ENCODE assay signal across 8 mouse cellular contexts in genomic region chr1:55239237-55239636, GRCm38 (mm10). TPM values are rescaled to one million over a fixed set of nuclear protein-coding genes. Genes with fewer than 3 reads are reported as not detected.
A peak's percentile ranks its signal among the peaks of the same experiment; 100 is the strongest.
DNase-seq lines count a peak whose midpoint lies in the region; ATAC-seq and TF ChIP-seq lines count a peak whose summit lies in the region.

No protein-coding gene starts in this region.

- peaks cover 44% of the 10 kb centered on the region for H3K4me1 ChIP-seq in forebrain, embryonic 10.5 days
- H3K4me1 ChIP-seq in intestine, embryonic 14.5 days (replicated peaks; ENCODE audit: control insufficient read depth, insufficient read depth, low read length), result peaks cover 16% of the 10 kb centered on the region
- peaks cover 17% of the 10 kb centered on the region for H3K4me1 ChIP-seq in liver, postnatal 0 days (ENCODE audit: insufficient read depth)

- peaks cover 15% of the 10 kb centered on the region for H3K36me3 ChIP-seq in forebrain, embryonic 10.5 days (replicated peaks)
- no peaks in the 10 kb centered on the region for H3K36me3 ChIP-seq in intestine, embryonic 14.5 days (ENCODE audit: control insufficient read depth, insufficient read depth, low read length)
- 0 out of 2 replicates have a peak, but pooled peaks cover 2% of the 10 kb centered on the region for H3K36me3 ChIP-seq in liver, postnatal 0 days (replicated peaks; ENCODE audit: insufficient read depth, low read length)

- DNase-seq in heart, adult 18-20 months, result peak; percentile 45 to 61
- DNase-seq in heart, postnatal 36 days, result no peak
- DNase-seq in NIH3T3 (ENCODE audit: low read depth), result peak; percentile 88
- peak; percentile 16 for DNase-seq in forebrain, embryonic 10.5 days (ENCODE audit: extremely low spot score, low spot score)
- no peak for DNase-seq in intestine, embryonic 14.5 days (ENCODE audit: low spot score)
- DNase-seq in liver, postnatal 0 days, result peak; percentile 38
- no peak for DNase-seq in gastrocnemius, postnatal 14 days

- no peaks in the 10 kb centered on the region for H3K27me3 ChIP-seq in forebrain, embryonic 10.5 days (ENCODE audit: poor library complexity, severe bottlenecking)
- no peaks in the 10 kb centered on the region for H3K27me3 ChIP-seq in intestine, embryonic 14.5 days (replicated peaks; ENCODE audit: control insufficient read depth, insufficient read depth, low read length)
- H3K27me3 ChIP-seq in liver, postnatal 0 days (ENCODE audit: insufficient read depth, low read length), result no peaks in the 10 kb centered on the region

- no peak for TF ChIP-seq EP300 in liver, postnatal 0 days (IDR thresholded peaks at IDR 0.05; ENCODE audit: low read depth)

- H3K4me2 ChIP-seq in intestine, embryonic 14.5 days (ENCODE audit: low read length), result peak overlapping the region; percentile 96
- H3K4me2 ChIP-seq in liver, postnatal 0 days (ENCODE audit: low read depth, low read length), result peak overlapping the region; percentile 100

- no peak overlapping the region for H3K27ac ChIP-seq in forebrain, embryonic 10.5 days
- no peak overlapping the region for H3K27ac ChIP-seq in intestine, embryonic 14.5 days (ENCODE audit: low read depth)
- no peak overlapping the region for H3K27ac ChIP-seq in liver, postnatal 0 days (ENCODE audit: low read depth)

- H3K9ac ChIP-seq in intestine, embryonic 14.5 days (ENCODE audit: low read length), result no peak overlapping the region
- no peak overlapping the region for H3K9ac ChIP-seq in liver, postnatal 0 days (replicated peaks)

- TF ChIP-seq CTCF in liver, postnatal 0 days (IDR thresholded peaks at IDR 0.05; ENCODE audit: low read depth), result peak; percentile 88

- no peaks in the 10 kb centered on the region for H3K9me3 ChIP-seq in forebrain, embryonic 10.5 days
- H3K9me3 ChIP-seq in intestine, embryonic 14.5 days (ENCODE audit: control insufficient read depth, low read length), result no peaks in the 10 kb centered on the region
- H3K9me3 ChIP-seq in liver, postnatal 0 days (ENCODE audit: low read length), result no peaks in the 10 kb centered on the region

- H3K4me3 ChIP-seq in forebrain, embryonic 10.5 days, result peak overlapping the region; percentile 90
- H3K4me3 ChIP-seq in intestine, embryonic 14.5 days (ENCODE audit: low read depth, low read length), result peak overlapping the region; percentile 93; the same call in 1 of the 2 replicates
- H3K4me3 ChIP-seq in liver, postnatal 0 days (ENCODE audit: low read depth, low read length), result peak overlapping the region; percentile 85

- ATAC-seq in intestine, embryonic 14.5 days (replicated peaks; ENCODE audit: low FRiP score, low TSS enrichment, low read depth), result no peak
- no peak for ATAC-seq in liver, postnatal 0 days
- peak; percentile 64; the same call in 1 of the 2 replicates for ATAC-seq in neutrophil, adult 5-6 weeks (ENCODE audit: extremely low read depth, insufficient number of reproducible peaks, low FRiP score, poor library complexity, severe bottlenecking)

- intact Hi-C loops in heart, postnatal 36 days (cut with DNase I), result loop anchor here (2.0 to 10.0 kb wide), 6 partner anchors 47 to 1736 kb away; partner anchors contain the start of genes Hspd1, Hspe1 and Satb2
- intact Hi-C loops in gastrocnemius, postnatal 14 days (cut with DNase I; ENCODE audit: low total_unique reads), result no loop called here

- 6% methylated on average over 1 of the region's 1 CpGs for WGBS in forebrain, embryonic 10.5 days
- 0% methylated on average over 1 of the region's 1 CpGs for WGBS in intestine, embryonic 14.5 days
- 2% methylated on average over 1 of the region's 1 CpGs for WGBS in liver, postnatal 0 days (ENCODE audit: insufficient replicate concordance)

RNA-seq across cellular contexts. Expression of gene Mars2, which starts 2.3 kb away (rescaled TPM):
- total RNA-seq in heart, adult 18-20 months (2021), result 1 to 10 TPM; 5.1 to 5.7 TPM
- total RNA-seq in heart, postnatal 36 days (2021), result 1 to 10 TPM; 4.6 to 4.9 TPM
- polyA plus RNA-seq in forebrain, embryonic 10.5 days (2016; fragmentation: Nextera tagmentation; extraction: Ambion mirVana), result 3.4 and 3.6 TPM in 2 replicates
- 4.6 and 5.5 TPM in 2 replicates for polyA plus RNA-seq in intestine, embryonic 14.5 days (2014; fragmentation: Nextera tagmentation; extraction: Ambion mirVana)
- polyA plus RNA-seq in liver, postnatal 0 days (2015; fragmentation: Nextera tagmentation; extraction: Ambion mirVana), result 1.2 TPM in 2 replicates
- total RNA-seq in neutrophil, adult 5-6 weeks (2017), result 12.8 and 13.4 TPM in 2 replicates
- 1 to 10 TPM; 3.7 to 3.8 TPM for total RNA-seq in gastrocnemius, postnatal 14 days (2021)

RNA-seq across cellular contexts. Expression of gene Rftn2, which starts 12.7 kb away (rescaled TPM):
- total RNA-seq in heart, adult 18-20 months (2021), result 10 to 100 TPM; 10.8 to 11.0 TPM
- 10 to 100 TPM; 12.7 to 13.9 TPM for total RNA-seq in heart, postnatal 36 days (2021)
- 5.2 and 6.2 TPM in 2 replicates for polyA plus RNA-seq in forebrain, embryonic 10.5 days (2016; fragmentation: Nextera tagmentation; extraction: Ambion mirVana)
- polyA plus RNA-seq in intestine, embryonic 14.5 days (2014; fragmentation: Nextera tagmentation; extraction: Ambion mirVana), result 9.4 and 14.8 TPM in 2 replicates
- polyA plus RNA-seq in liver, postnatal 0 days (2015; fragmentation: Nextera tagmentation; extraction: Ambion mirVana), result 0.41 and 0.52 TPM in 2 replicates
- 14.1 and 18.4 TPM in 2 replicates for total RNA-seq in neutrophil, adult 5-6 weeks (2017)
- 1 to 10 TPM; 8.8 to 9.2 TPM for total RNA-seq in gastrocnemius, postnatal 14 days (2021)

Comparison
In these comparisons a context has a peak if more than half of its experiments do, and no peak if none do; other contexts are left out.
1. DNase-seq: peak in heart, adult 18-20 months (2 of 2), NIH3T3 (single experiment), forebrain, embryonic 10.5 days (single experiment) and liver, postnatal 0 days (single experiment); none in heart, postnatal 36 days (0 of 2), intestine, embryonic 14.5 days (single experiment) and gastrocnemius, postnatal 14 days (single experiment).
2. Peak in every context shown above with its lines, with median percentiles within 50 percentile points of each other: H3K4me3 ChIP-seq.